Comparison of ENCODE assay signal across 9 mouse cellular contexts in the genomic region with DNA sequence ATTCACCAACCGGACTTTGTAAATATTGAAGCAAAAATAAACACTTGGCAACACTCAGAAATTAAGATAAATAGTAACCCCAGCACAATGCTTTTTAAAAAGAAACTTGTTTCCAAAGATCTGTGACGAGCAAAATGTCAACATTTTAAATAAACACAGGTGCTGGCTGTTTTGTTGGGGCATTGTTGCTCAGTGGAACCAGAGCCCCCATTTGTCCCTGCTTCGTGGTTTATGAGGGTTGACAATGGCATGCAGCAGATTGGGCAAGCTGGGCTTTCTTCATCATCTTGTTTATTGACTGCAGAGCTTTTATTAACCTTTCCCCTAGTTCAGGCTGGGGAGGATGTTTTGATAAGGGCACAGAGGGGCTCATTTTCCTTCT. TPM values are rescaled to one million over a fixed set of nuclear protein-coding genes. Genes with fewer than 3 reads are reported as not detected.
DNase-seq lines count a peak whose midpoint lies in the region; ATAC-seq and TF ChIP-seq lines count a peak whose summit lies in the region.
"Had no signal": no experiment of that assay in that cellular context is flagged by ENCODE, and none has a peak within 500 bp of the region (broad histone marks: within the 10 kb centered on the region; RNA-seq: fewer than 3 reads in every experiment).

No protein-coding gene starts in this region.

- H3K36me3 ChIP-seq in kidney, postnatal 0 days (ENCODE audit: insufficient read depth, low read length), result no peaks in the 10 kb centered on the region
- H3K36me3 ChIP-seq in hindbrain, embryonic 14.5 days (replicated peaks; ENCODE audit: control insufficient read depth, insufficient read depth), result no peaks in the 10 kb centered on the region
- no peaks in the 10 kb centered on the region for H3K36me3 ChIP-seq in midbrain, embryonic 15.5 days (replicated peaks)

- 16% methylated on average over 3 of the region's 3 CpGs for WGBS in kidney, postnatal 0 days
- WGBS in hindbrain, embryonic 14.5 days, result 70% methylated on average over 3 of the region's 3 CpGs
- 72% methylated on average over 3 of the region's 3 CpGs for WGBS in midbrain, embryonic 15.5 days

- no peaks in the 10 kb centered on the region for H3K27me3 ChIP-seq in kidney, postnatal 0 days (ENCODE audit: insufficient read depth, low read length)
- no peaks in the 10 kb centered on the region for H3K27me3 ChIP-seq in hindbrain, embryonic 14.5 days (ENCODE audit: control insufficient read depth, insufficient read depth, low read length)
- H3K27me3 ChIP-seq in midbrain, embryonic 15.5 days (replicated peaks), result no peaks in the 10 kb centered on the region

- peak overlapping the region; percentile 93 for H3K4me2 ChIP-seq in kidney, postnatal 0 days (ENCODE audit: low read length)
- H3K4me2 ChIP-seq in hindbrain, embryonic 14.5 days (replicated peaks), result peak overlapping the region; percentile 71
- peak overlapping the region; percentile 97 for H3K4me2 ChIP-seq in midbrain, embryonic 15.5 days

- H3K27ac ChIP-seq in kidney, postnatal 0 days, result peak overlapping the region; percentile 94
- no peak overlapping the region for H3K27ac ChIP-seq in hindbrain, embryonic 14.5 days
- H3K27ac ChIP-seq in midbrain, embryonic 15.5 days, result 0 out of 2 replicates have a peak overlapping the region, but pooled peaks have one; percentile 5

- no peak for ATAC-seq in kidney, postnatal 0 days (replicated peaks; ENCODE audit: low FRiP score, low read depth)
- no peak for ATAC-seq in hindbrain, embryonic 14.5 days (ENCODE audit: low FRiP score)
- no peak for ATAC-seq in midbrain, embryonic 15.5 days (replicated peaks)

- H3K4me1 ChIP-seq in kidney, postnatal 0 days (replicated peaks; ENCODE audit: insufficient read depth, low read length), result peaks cover 16% of the 10 kb centered on the region
- H3K4me1 ChIP-seq in hindbrain, embryonic 14.5 days (replicated peaks; ENCODE audit: control insufficient read depth, insufficient read depth, low read length), result peaks cover 11% of the 10 kb centered on the region
- peaks cover 28% of the 10 kb centered on the region for H3K4me1 ChIP-seq in midbrain, embryonic 15.5 days

- peak; percentile 12 for DNase-seq in embryo, embryonic 10.5 days (ENCODE audit: low spot score)
- DNase-seq in embryo, embryonic 10 days (ENCODE audit: low spot score), result no peak
- peak; percentile 74 for DNase-seq in kidney, postnatal 0 days (ENCODE audit: low spot score)
- no peak for DNase-seq in kidney, postnatal 4 days
- no peak for DNase-seq in hindbrain, embryonic 14.5 days (ENCODE audit: low spot score)
- no peak for DNase-seq in left cerebral cortex, adult 18-20 months (ENCODE audit: low spot score in 2 of 2)
- no peak for DNase-seq in urinary bladder, adult 18-20 months (ENCODE audit: low spot score in 2 of 2)
- DNase-seq: retina, postnatal 1 day had no signal

- TF ChIP-seq CTCF in kidney, postnatal 0 days (IDR thresholded peaks at IDR 0.05; ENCODE audit: low read depth), result no peak

- H3K9me3 ChIP-seq in kidney, postnatal 0 days (replicated peaks; ENCODE audit: low read length), result no peaks in the 10 kb centered on the region
- no peaks in the 10 kb centered on the region for H3K9me3 ChIP-seq in hindbrain, embryonic 14.5 days (ENCODE audit: control insufficient read depth, low read length)
- H3K9me3 ChIP-seq in midbrain, embryonic 15.5 days, result no peaks in the 10 kb centered on the region

- H3K4me3 ChIP-seq in kidney, postnatal 0 days (replicated peaks; ENCODE audit: low read depth, low read length), result peak overlapping the region; percentile 81
- peak overlapping the region; percentile 59; the same call in 1 of the 2 replicates for H3K4me3 ChIP-seq in hindbrain, embryonic 14.5 days (replicated peaks; ENCODE audit: low read length)
- peak overlapping the region; percentile 73 for H3K4me3 ChIP-seq in midbrain, embryonic 15.5 days

- no peak overlapping the region for H3K9ac ChIP-seq in kidney, postnatal 0 days (ENCODE audit: low read depth, low read length)
- H3K9ac ChIP-seq in hindbrain, embryonic 14.5 days, result peak overlapping the region; percentile 72
- H3K9ac ChIP-seq in midbrain, embryonic 15.5 days, result no peak overlapping the region

RNA-seq across cellular contexts. Expression of gene Rin2, which starts 1.5 kb away (rescaled TPM):
- polyA plus RNA-seq in kidney, postnatal 0 days (2015; fragmentation: Nextera tagmentation; extraction: Ambion mirVana), result 23.8 and 24.0 TPM in 2 replicates
- 14.8 and 17.1 TPM in 2 replicates for polyA plus RNA-seq in hindbrain, embryonic 14.5 days (2014; fragmentation: Nextera tagmentation; extraction: Ambion mirVana)
- polyA plus RNA-seq in midbrain, embryonic 15.5 days (2015; fragmentation: Nextera tagmentation; extraction: Ambion mirVana), result 19.3 and 21.1 TPM in 2 replicates
- 10 to 100 TPM; 19.1 to 31.7 TPM for total RNA-seq in left cerebral cortex, adult 18-20 months (2021)

Comparison
In these comparisons a context has a peak if more than half of its experiments do, and no peak if none do; other contexts are left out.
1. DNase-seq: peak in embryo, embryonic 10.5 days (single experiment) and kidney, postnatal 0 days (single experiment); none in embryo, embryonic 10 days (single experiment), kidney, postnatal 4 days (0 of 2), hindbrain, embryonic 14.5 days (single experiment), left cerebral cortex, adult 18-20 months (0 of 2) and urinary bladder, adult 18-20 months (0 of 2).
2. Peak in every context shown above with its lines, with median percentiles within 50 percentile points of each other: H3K4me2 ChIP-seq and H3K4me3 ChIP-seq.